Mouse (Mus musculus) retina, postnatal 1 day (tissue): ENCODE results near the gene Fgfr2.

Experiments
- DNase-seq: peaks from one replicate; pipeline ENCODE4 v3.0.0-alpha.2; 2012

The Fgfr2 gene

DNA sequence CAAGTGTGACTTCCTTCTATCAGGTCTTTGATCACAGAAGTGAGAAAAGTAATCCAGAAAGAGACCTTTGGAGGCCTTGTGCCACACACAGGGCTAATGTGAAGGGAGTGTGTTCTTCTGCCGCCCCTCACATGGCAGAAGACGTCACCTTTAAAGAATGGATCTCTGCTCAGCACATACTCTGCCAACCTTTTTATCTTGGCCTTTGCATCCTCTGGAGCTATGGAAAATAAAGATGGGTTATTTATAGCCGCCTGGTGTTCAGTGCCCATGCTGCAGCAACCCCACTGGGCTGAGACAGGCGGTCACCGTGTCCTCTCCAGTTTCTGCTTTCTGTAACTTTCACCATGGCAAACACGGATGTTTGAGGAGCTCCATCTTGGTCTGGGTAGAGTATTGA is 1515.1 kb downstream of the Fgfr2 start:
- DNase-seq = no peak

DNA sequence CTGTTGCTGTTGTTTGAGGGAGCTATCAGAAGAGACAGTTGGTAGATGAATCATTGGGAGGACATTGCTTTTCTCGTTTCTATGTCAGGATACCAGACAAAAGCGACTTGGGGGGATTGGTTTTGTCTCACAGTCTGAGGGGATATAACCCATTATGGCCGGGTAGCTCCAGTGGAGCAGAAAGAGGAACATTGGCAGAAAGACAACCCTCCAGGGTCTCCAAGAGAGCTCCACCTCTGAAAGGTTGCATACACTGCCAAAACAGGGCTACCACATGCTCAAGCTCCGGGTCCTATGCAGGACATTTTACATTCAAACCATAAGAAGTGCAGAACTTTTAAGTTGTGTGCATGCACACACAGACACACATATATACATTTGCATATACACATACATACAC is 1517.7 kb downstream of the Fgfr2 start:
- DNase-seq = no peak

DNA sequence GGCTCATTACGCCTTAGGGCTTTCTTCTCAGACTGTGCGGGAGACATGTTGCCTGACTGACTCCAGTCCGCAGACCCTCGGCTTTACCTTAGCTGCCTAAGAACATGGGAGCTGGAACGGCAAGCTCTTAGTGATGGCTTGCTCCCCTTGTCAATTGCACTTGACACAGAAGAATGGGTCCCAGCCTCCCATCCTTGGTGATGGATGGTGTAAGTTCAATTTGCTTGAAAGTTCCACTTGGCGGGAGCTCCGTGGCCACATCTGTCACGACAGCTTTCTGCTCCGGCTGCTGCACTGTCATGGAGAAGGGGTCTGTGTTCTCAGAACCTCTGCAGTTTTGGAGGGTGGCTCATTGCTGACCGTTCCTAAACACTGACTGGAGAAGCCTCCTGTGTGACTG is 1518.2 kb downstream of the Fgfr2 start:
- no peak for DNase-seq

DNA sequence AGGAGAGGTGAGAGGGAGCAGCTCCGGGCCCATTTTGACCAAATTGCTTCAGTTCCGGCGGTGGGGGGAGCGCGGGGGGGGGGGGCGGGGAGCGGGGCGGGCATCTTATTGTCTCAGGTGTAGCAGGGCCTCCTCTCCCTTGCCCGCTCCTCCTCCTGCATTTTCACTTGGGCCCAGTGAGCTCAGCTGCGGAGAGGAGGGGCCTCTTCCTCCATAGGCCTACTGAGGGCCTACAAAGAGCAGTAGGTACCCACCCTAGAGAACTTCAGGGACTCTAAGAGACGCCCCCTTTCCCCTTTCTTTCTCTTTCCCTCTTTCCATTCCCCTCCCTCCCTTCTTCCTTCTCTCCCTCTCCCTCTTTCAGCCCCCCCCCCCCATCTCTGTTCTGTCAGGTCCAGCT is 1520.0 kb downstream of the Fgfr2 start:
- no peak for DNase-seq

DNA sequence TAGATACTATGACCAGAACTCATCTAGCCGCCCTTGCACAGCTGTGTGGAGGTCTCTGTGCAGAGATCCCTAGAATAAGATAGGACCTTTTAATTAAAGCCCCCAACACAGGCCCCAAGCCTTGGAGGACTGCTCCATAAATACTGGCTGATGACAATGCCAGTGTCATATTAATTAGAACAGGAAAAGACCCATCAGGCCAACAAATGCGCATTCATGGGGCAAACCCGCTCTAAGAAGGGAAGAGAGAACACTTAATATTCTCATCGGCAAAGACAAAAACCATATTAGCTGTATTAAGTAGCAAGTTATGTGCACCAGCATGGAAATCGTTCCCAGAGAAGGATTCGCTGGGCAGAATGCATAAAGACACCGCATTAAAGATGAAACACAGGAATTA is 1521.0 kb downstream of the Fgfr2 start:
- DNase-seq = peak; percentile 84

DNA sequence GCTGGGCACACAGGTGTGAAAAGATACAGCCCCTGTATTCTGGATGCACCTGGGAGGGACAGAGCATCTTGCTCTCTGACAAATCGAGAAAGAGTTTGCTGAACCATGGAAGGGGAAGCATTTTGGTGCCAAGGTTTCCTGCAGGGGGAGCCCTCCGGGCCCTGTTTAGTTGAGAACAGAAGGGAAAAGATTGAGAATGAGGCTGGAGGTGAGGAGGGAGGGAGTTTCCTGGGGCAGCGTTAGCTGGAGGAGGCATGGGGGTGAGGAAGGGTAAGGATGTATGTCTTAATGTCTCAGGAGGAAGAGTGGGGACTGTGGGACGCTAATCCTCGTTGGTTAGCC is 1524.7 kb downstream of the Fgfr2 start:
- peak; percentile 73 for DNase-seq

DNA sequence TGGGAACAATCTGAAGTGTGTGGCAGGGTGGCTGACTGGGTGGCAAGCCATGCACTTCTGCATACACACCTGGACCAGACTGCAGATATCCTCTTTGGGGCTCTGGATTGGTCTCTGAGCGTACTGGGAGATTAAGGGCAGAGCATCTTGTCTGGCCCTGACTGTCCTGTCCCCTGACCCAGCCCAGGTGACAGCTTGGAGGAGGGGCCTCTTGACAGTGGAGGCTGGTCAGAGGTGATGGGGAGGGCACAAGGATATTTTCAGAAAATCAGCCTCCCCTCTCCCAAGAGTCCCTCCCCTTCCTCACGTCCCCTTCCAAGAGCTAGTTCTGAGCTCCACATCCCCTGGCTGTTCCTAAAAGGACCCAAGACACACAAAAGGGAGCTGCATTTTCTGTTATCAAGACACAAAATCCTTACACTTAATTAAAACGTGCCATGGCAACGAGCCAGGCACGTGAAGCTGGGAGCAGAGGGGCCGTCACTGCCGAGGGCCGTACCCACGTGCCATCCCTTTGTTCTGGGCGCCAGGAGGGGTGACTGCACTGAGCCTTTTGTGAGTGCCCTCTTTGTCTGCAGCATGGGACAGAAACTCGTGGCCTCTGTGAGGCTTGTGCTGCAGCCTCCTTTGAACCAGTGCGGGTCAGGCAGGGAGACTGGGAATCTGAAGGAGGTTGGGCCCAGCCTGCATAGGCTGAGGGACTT is 1525.2 kb downstream of the Fgfr2 start:
- DNase-seq = peak; percentile 87

DNA sequence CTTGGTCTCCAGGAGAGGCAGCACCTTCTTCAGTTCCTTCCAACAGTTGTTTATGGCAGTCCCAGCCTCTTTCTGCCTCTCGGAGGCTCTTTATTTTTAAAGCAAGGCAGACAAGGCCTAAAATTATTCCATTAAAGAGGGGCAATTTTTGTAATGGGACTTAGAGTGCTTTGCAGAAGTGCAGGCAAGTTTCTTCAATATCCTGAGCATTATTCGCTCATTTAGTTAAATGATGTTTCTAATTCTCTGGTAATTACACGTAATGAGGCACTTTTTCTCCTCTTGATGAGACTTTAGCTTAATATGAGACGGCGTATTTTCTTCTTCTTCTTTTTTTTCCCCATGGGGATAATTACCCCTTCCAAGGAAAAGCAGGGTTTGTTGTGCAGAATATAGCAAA is 1537.6 kb downstream of the Fgfr2 start:
- DNase-seq = no peak

DNA sequence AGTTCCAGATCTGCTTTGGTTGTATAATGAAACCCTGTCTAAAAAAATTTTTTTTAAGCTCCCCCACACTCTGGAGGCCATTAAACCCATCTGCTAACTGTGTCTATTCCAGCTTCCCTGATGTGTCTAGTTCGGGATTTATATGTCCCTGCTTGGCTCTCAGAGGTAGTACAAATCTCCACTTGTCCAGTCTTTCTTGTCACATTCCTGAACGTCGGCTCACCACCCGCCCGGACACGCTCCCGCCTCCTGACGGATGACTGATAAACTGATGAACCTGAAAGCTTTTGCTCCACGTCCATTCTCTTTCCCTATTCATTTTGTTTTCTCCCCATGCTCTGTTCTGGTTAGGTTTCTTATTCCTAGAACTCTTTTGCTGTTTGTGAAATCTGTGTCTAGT is 1541.0 kb downstream of the Fgfr2 start:
- DNase-seq = no peak

DNA sequence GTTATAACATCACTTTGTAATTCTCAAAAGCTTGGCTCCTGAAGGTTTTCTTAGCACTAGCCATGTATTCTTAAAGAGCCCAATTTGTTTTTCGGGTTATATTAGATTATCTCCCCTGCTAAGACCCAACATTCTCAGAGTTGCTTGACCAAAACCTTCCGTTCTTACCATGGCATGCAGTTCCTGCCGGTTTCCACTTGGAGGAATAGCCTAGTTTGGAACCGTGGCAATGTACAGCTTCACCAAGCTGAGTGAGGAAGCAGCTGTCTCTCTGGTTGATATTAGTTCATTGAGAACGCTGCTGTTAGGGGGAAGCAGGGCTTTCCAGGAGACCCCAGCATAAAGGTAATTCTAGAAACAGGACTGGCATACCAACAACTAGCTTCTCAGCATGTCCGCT is 1547.9 kb downstream of the Fgfr2 start:
- no peak for DNase-seq

DNA sequence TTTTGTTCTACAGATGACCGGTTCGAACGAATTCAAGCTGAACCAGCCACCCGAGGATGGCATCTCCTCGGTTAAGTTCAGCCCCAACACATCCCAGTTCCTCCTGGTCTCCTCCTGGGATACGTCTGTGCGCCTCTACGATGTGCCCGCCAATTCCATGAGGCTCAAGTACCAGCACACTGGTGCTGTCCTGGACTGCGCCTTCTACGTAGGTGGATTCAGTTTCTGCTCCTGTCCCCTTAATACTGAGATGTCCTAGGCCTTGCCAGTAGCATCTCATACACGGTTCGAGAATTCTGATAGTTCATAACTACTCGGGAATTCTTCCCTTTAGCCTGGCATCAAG is 1562.5 kb downstream of the Fgfr2 start:
- no peak for DNase-seq

DNA sequence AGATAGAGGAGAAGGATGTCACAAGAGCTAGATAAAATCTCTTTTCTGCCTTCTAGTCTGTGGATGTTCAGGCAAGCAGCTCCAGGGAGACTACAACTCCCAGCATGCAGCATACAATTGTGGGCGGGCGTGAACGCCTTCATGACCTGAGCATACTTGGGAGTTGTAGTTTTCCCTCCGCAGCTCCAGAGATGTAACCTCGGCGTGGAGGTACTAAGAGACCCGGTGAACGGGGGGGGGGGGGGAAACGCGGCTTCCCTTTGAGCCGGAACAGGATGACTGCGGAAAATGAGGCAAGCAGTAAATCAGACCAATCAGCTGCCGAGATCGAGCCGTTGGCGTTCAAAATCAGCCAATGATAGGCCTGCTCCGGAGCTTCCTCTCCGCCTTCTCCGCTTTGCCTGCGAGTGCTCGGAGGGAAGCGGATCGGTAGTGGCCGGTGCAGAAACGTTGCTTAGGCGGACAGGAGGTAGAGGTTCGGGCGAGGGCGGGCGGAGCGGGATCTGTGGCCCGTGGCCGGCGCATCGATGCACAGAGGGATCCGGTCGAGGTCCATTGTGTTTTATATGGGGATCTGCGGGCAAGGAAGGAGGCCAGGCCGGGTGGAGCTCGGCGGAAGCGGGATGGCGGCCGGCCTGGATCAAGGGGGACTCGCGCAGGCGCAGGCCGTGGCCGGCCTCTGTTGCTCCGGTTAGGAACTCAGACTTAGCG is 1563.0 kb downstream of the Fgfr2 start, which contains the start of gene Bub3:
Gene Bub3, plus strand, starts transcription at position 237 of the 711 bp plus-strand sequence.
- peak; percentile 97 for DNase-seq

DNA sequence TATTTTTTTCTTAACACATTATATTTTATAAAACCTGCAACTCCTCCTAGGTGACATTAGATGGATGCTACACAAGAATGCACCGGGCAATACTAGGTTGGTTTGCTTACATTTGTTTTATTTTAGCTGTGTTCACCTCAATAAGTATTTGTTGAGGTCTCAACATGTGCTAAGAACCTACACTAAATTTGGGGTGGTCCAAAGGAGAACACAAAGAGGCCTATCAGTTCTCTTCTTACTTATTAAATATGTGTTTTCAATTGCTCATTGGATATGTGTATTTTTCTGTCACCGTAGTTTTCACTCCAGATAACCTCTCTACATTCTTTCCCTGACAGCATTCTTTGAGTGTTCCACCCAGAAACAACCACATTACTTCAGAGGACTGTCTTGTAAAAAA is 1565.4 kb downstream of the Fgfr2 start:
- DNase-seq = no peak

DNA sequence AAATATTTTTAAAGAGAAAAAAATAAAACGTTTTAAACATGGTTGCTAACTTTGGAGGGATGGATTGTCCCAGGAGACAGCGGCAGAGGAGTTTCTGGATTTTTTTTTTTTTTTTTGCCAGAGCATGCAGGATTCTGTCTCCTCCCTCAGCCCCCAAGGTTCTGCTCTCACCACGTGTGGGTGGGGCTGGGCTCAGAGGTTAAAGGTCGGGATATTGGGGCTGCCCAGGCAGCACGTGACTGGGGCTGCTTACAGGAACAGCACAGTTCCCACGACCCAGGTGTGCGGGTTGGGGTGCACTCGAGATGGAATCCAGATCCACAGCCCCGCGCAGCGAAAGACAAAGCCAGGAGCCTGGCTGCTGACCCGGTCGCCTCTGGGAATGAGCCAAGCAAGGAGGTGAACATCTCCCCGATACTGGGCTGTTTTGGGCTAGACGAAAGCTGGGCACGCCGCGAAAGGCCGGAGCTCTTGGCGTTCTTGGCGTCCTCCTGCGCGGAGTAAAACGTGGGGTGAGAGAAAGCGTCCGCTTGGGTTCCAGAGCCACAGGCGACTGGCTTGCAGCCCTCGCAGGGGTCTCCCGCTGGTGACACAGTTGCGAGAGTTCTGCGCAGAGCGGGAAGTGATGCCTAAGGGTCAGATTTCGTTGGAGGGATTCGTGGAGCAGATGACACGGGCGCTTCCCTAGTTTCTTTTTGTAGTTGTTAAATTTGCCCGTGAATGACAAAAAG is 1566.4 kb downstream of the Fgfr2 start:
- peak; percentile 55 for DNase-seq

DNA sequence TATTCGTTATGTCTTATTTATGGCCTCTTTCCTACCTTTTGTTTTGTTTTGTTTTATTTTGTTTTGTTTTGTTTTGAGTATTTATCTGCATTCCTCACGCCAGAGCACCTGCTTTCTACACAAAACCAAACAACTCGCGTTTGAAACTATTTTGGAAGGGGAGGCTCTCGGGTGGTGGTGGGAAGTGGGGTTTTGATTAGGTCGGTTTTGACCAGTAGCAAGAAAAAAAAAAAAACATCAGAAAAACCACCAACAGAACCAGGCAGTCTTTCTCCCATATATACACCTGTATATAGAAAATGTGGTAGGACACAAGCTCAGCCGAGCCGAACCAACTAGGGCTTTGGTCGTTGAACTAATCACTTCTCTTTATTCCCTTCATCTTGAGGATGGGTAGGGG is 1567.0 kb downstream of the Fgfr2 start:
- no peak for DNase-seq

DNA sequence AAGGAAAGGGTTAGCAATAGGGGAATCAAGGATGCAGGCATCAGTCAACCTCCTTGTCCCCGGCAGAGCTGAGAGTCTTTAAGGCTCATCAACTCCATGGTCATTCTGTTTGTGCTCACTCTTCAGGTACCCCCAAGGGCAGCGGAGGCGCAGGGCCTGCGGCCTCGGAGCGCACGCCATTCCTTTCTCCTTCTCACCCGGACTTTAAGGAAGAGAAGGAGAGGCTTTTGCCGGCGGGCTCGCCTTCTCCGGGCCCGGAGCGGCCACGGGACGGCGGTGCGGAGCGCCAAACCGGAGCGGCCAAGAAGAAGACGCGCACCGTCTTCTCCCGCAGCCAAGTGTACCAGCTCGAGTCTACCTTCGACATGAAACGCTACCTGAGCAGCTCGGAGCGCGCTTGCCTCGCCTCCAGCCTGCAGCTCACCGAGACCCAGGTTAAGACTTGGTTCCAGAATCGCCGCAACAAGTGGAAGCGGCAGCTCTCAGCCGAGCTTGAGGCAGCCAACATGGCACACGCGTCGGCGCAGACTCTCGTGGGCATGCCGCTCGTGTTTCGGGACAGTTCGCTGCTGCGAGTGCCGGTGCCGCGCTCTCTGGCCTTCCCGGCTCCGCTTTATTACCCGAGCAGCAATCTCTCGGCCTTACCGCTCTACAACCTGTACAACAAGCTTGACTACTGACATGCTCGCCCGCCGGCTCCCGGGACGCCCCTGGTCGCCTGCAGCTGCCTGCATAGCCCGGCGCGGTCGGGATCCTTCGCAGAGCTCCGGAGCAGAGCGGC is 1567.7 kb downstream of the Fgfr2 start:
- DNase-seq = no peak

DNA sequence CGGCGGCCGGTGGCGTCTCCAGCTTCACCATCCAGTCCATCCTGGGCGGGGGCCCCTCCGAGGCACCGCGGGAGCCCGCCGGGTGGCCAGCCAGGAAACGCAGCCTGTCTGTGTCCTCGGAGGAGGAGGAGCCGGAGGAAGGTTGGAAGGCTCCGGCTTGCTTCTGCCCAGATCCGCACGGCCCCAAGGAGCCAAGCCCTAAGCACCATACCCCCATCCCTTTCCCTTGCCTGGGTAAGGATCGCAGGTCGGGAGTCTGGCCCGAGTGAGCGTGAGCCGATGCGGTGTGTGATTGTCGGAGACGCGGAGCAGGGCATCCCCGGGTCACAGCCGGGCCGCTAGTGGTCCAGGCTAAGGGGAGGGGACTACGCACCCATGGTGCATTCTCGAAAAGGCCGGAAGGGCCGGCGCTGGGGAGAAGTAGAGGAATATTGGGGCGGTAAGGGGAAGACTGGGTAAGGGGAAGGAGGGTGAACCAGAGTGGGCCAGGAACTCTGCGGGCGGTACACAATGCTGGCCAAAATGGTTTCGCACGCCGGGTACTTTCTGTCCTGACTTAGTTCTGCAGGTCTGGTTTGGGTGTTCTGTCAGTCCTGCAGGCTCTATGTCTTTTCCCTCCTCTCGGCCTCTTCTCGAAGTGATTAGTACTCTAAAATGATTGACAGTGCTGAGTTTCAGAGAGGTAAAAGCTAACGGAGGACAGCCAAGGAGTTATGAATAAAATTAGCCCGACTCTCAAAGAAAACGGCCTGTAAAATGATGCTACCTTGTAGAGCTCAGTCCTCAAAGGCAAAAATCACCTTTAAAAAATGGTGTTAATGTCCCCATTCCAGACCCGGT is 1568.6 kb downstream of the Fgfr2 start:
- no peak for DNase-seq

DNA sequence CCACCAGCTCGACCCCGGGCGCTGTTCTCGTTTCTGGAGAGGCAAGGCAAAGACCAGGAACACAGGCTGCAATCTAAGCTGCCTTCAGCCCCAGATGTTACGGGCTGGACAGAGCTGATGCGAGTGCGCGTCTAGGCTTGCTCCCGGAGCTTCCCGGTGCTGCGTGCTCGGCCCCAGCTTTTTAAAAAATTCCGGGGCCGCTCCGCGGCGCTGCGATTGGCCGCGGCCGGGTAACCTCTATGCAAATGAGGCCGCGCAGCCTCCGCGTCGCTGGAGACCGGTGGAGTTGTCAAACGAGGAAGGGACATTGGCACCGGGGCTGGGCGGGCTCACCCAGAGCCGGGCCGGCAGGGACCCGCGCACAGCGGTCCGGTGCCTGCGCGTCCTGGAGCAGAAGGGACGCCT is 1569.4 kb downstream of the Fgfr2 start:
- DNase-seq = peak; percentile 63

DNA sequence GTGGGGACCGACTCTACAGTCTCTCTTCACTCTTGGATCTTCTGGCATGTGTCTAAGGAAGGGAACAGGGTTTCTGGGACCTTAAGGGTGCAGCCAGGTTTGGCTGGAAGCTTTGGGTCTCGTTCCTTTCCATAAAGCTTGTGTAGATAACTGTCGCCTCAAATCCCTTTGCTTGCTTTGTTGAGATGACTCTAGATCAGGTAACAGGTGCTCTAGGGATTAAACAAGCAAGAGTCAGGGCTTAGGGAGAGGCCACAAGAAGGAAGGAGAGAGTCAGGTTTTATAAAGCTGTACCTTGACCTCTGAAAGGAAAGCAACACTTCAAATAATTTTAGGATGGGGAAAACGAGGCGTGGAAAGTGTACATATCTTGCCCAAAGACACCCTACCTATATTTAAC is 1570.4 kb downstream of the Fgfr2 start:
- no peak for DNase-seq

DNA sequence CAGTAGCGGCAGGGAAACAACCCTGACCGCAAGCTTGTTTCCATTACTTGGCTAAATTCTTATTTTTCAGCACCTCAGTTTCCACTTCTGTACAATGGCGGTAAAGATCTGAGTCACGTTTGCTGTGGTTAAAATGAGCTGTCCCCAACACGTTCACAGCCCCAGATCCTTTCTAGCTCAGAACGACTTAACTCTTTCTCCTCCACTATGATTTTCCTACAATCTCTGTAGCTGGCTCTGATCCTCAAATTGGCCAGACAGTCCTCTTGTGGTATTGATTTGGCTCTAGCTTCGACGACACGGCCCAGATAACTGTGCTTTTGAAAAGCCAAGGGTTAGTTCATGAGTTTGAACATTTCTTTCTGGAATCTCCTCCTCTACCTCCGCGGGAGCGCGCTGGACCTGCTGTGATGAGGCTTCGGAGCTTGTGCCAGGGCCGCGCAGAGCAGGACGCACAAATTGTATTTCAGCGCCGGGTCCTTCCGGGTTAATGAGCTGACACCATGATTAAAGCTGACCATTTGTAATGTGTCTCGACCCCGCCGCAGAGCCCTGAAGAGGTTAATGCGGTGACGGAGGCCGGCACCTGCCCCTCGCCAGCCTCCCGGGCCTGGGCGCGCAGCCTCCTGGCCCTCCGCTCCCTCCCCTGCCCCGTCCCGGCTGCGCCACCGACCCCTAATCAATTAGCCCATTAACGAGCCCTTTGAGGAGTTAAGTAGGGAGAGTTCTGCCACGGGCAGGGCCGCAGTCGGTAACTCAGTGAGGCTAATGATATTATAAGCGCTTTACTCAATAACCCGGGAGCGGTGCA is 1571.0 kb downstream of the Fgfr2 start:
- DNase-seq = peak; percentile 61

DNA sequence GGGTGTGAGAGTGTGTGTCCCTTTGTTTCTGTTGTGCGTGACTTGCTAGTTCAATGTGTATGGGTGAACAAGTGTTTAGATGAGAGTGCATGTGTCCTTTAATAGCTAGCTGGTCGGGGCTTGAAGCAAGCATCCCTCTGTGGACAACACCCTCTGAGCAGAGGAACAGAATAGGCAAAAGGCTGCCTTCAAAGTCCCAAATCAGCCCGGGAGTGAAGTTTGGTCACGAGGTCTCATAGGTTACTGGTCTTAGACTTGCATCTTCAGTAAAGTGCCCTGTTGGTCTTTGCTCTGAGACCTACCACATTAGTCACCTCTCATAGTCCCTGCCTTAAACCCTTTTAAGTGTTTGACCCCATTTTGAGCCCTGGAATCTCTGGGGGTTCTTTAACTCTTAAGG is 1571.7 kb downstream of the Fgfr2 start:
- no peak for DNase-seq

DNA sequence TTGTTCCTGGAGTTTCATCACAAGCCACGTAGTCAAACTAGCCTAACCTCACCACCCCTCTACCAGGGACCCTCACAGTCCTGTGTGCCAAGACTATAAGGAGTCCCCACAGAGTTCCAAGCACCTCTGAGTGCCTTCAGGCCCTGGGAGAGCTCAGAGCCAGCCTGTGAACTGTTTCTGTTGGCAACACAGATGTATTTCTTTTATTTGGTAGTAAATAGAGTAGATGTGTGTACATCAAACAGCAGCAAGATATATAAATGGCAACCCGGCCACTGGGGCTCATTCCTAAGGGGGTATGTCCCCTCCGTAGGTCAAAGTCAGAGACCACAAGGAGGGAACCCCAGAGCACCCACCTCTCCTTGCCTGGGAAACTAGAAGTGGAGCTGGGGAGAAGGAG is 1574.7 kb downstream of the Fgfr2 start, which contains the start of gene Hmx2:
Gene Hmx2, plus strand, starts transcription at position 301 of the 400 bp plus-strand sequence.
- DNase-seq = no peak
